Mouse (Mus musculus) inflammation-experienced regulatory T-cells, adult 6 months (primary cell): Measurements from ENCODE around the gene Klk1b24. TPM values are rescaled to one million over a fixed set of nuclear protein-coding genes. Genes with fewer than 3 reads are reported as not detected.
"Not testable (repeated sequence)": the region's sequence is repeated elsewhere in the genome, so short reads cannot be mapped to it uniquely, and the experiment has no call there.

Experiments
- ATAC-seq: one replicate; pipeline ENCODE4 v1.8.0; 2017
- polyA plus RNA-seq, 3 experiments: library from polyadenylated mRNA; unstranded; fragments of 100-300 nt; shearing (Covaris generic); gene quantifications; one replicate each; pipeline ENCODE4 v1.2.1; 2017

The Klk1b24 gene
- polyA plus RNA-seq = not detected

DNA sequence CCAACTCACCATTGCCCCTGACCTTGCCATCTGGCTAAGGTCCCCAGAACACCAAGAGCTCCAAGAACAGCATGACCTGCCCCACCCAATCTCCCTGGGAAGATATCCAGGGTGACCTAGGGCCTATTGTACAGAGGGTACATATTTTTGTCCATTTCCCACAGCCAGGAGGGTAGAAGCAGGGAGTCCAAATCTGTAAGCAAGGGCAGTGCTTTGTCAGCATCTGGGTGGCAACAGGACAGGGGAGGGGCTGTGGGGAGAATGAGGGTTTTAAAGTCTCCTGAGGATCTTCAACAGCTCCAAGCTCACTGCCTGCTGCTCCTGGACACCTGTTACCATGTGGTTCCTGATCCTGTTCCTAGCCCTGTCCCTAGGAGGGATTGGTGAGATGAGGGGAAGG, at the start of gene Klk1b24:
Klk1b24 (plus strand) TSS at position 301 of the 400 bp plus-strand sequence.
- not testable (repeated sequence) for ATAC-seq

DNA sequence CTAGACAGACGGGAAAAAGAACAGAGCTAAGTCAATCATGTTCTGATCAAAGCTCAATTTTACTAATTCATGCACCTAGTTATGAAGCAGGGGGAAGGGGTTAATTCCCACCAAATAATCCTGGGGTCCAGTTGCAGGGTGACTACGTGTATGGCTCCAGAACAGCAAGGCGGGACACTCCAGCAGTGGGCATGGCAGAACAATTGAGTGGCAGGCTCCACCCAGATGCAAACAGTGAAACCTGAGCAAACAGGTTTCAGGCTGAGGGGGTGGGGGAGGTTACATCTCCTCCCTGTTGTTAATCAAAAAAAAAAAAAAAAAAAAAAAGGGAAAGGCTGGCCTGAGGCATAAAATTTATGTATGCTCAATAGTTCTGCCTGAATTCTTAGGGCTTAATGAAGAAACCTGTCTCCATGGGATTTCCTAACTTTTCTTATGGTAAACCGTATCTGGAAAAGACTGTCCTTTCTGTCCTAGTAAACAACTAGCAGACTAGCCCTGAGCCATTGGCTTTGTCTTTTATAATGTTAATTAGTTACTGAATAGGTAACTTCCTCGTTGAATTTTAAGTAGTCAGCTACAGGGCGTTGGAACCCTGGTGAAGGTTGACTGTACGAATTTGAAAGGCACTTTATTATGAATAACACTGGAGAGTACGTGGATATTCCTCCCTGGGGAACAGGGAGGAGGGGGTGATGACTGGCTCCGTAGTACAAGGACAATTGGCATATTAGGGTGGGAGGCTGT, 8.6 kb upstream of the Klk1b24 start:
- no peak for ATAC-seq

DNA sequence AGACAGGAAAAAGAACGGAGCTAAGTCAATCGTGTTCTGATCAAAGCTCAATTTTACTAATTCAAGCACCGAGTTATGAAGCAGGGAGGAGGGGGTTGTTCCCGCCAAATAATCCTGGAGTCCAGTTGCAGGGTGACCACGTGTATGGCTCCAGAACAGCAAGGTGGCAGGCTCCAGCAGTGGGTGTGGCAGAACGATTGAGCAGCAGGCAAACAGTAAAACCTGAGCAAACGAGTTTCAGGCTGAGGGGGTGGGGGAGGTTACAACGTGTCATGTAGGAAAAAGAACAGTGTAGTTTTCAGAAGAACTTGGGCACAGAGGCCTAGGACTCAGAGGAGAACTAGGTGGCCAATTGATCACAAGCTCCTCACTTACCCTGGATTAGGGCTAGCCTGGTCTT, 1.5 kb upstream of the Klk1b24 start:
- ATAC-seq = not testable (repeated sequence)

DNA sequence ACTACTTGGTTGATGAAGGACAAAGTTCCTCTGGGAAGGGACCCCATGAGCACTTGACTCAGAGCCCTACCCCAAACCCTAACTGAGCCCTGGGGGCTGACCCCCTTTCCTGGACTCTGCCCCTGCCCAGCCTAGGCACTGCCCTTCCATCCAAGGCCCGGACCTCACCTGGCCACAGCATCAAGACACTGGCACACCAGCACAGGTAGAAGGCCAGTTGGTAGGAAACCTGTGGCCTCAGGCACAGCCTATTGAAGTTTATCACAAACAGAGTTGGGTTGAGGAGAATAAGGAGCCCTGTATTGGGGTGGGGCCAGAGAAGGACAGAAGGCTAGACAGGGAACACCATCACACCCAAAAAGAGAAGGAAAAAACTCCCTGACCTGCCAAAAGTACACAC, 5.4 kb downstream of the Klk1b24 start:
- not testable (repeated sequence) for ATAC-seq

DNA sequence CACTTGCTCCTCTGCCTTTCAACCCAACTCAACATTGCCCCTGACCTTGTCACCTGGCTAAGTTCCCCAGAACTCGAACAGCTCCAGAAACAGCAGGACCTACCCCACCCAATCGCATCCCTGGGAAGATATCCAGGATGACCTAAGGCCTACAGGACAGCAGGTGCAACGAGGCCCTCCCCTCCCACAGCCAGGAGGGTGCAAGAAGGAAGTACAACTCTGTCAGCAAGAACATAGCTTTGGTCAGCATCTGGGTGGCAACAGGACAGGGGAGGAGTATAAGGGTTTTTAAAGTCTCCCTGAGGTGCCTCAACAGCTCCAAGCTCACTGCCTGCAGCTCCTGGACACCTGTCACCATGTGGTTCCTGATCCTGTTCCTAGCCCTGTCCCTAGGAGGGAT, 9.9 kb downstream of the Klk1b24 start, which contains the start of gene Klk1b3:
Klk1b3 (plus strand) TSS at position 301 of the 400 bp plus-strand sequence.
- no peak for ATAC-seq

DNA sequence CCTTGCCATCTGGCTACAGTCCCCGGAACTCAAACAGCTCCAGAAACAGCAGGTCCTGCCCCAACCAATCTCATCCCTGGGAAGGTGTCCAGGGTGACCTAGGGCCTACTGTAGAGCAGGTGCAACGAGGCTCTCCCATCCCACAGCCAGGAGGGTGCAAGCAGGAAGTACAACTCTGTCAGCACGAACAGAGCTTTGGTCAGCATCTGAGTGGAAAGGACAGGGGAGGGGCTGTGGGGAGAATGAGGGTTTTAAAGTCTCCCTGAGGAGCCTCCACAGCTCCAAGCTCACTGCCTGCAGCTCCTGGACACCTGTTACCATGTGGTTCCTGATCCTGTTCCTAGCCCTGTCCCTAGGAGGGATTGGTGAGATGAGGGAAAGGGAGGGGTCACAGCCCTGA, 19.1 kb downstream of the Klk1b24 start, which contains the start of gene Klk1b4:
Klk1b4 (plus strand) TSS at position 301 of the 400 bp plus-strand sequence.
- not testable (repeated sequence) for ATAC-seq

DNA sequence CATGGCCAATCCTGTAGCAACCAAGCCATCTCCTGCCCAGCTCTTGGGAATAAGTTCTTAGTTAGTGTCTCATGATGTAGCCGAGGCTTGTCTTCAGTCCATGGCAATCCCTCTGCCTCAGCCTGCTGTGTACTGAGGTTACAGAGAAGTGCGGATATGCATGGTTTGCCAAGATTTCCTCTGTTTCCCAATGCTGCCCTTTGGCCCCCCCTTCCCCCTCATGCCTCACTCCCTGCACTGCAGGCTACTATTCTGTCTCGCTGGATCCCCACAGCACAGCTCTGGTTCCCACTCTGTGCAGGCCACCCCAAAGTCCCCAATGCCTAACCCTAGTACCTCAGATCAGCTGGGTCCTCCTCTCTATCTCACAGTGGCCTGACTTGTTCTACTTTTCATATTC, 20.3 kb downstream of the Klk1b24 start:
- ATAC-seq = no peak

DNA sequence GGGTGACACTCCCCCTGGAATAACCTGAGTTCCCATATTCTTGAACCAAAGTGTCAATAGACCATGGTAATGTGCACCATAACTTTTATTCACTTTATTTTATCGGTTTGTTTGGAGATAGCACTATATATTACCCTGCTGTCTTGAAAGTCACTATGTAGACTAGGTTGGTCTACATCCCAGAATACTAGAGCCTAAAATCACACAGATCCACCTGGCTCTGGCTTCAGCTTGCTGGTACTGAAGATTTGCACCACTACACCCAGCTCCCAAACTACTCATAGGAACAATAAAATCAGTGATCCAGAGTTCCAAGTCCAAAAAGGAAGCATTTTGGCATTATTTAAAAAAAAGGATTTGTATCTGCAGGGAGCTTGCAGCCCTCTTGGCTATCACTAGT, 27.6 kb downstream of the Klk1b24 start, which contains the start of gene Klk1b5:
Klk1b5 (plus strand) TSS at position 301 of the 400 bp plus-strand sequence.
- ATAC-seq = no peak

DNA sequence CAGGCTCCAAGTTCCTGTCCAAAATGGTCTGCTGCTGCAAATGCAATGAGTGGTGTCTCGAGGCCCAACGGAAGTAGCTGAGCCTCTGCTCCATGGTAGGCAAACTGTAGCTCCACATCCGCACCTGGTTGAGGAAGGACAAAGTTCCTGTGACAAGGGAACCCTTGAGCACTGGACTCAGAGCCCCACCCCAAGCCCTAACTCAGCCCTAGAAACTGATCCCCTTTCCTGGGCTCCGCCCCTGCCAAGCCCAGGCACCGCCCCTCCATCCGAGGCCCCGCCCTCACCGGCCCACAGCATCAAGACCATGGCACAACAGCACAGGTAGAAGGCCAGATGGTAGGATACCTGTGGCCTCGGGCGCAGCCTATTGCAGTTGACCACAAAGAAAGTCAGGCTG, 33.6 kb downstream of the Klk1b24 start:
- ATAC-seq = not testable (repeated sequence)

DNA sequence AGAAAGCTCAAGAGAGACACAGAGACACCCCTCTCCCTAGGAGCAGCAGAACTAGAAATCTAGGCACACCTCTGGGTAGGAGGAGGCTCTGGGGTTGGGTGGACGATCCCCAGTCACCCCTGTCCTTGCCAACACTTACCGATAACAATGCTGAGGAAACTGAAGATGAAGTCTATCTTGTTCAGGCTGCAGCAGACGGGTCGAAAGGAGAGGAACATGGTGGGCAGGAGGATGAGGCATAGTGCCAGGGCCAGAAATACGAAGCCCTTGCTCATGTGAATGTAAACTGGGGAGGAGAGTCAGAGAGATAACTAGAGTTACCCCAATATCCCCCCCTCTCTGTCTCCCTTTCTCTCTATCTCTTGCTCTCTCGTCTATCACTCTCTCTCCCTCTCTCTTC, 34.3 kb downstream of the Klk1b24 start:
- ATAC-seq = not testable (repeated sequence)

DNA sequence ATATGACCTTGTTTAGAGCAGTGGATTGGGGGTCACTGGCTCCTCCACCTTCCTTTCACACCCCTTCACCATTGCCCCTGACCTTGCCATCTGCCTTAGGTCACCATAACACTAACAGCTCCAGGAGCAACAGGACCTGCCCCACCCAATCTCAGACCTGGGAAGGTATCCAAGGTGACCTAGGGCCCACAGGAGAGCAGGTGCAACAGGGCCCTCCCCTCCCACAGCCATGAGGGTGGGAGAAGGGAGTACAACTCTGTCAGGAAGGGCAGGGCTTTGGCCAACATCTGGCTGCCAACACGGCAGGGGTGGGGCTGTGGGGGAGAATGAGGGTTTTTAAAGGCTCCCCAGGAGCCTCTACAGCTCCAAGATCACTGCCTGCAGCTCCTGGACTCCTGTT, 37.0 kb downstream of the Klk1b24 start, which contains the start of gene Klk1:
Klk1 (plus strand) TSS at position 285 of the 400 bp plus-strand sequence.
- no peak for ATAC-seq

DNA sequence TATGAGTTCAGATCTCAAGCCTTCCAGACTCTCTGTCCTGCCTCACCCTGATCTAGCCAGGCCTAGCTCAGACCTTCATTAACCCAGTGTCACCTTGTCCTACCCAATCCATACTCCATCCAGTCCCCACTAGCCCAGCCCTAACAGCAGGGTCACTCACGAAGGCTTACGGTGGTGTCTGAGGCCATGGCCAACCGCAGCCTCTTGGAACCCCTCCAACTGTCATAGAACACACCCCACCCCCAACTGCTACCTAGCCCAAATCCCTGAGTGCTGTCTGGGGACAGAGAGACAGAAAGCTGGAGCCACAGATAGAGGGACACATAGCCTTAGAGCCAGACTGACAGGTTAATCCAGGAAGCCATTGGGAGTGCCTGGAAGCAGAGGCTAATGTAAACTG, 47.9 kb downstream of the Klk1b24 start, which contains the start of gene Gm36864:
Gm36864 (plus strand) TSS at position 269 of the 400 bp plus-strand sequence.
- no peak for ATAC-seq

DNA sequence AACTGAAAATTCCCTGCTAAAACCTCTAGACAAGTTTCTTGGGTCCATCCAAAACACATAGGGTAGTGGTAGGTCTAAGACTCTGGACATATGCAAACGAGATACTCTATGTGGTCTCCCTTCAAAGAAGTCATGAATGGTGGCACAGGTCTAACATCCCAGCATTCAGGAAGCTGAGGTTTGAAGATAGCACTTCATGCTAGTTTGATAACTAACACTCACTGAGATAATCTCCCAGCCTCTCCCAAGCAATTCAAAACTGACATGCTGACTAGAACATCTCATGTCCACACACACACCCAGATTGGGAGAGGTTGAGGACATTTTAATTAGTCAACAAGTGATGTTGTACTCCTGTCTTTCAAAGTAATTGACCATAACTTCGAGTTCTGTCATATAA, 51.9 kb downstream of the Klk1b24 start:
- ATAC-seq = no peak

DNA sequence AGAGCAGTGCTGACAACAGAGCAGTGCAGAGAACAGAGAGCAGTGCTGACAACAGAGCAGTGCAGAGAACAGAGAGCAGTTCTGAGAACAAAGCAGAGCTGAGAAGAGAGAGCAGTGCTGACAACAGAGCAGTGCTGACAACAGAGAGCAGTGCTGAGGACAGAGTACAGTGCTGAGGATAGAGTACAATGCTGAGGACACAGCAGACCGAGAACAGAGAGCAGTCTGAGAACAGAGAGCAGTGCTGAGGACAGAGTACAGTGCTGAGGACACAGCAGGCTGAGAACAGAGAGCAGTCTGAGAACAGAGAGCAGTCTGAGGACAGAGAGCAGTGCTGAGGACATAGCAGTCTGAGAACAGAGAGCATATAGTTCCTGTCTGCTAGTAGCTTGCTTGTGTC, 52.7 kb downstream of the Klk1b24 start:
- ATAC-seq = no peak

DNA sequence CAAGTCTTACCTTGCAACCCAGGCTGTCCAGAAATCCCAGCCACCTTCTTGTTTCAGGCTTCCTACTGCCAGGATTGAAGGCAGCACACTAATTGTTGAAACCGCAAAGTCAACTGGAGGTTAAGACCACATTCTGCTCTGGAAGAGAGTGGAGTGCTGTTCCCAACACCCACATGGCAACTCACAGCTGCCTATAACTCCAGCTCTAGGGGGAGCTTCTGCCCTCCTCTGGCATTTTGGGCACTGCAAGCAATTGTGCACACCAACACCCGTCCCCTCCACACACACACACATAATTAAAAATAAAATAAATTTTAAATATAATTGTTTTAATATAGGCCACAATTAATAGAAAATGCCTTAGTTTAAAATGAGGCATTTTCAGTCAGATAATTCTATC, 53.1 kb downstream of the Klk1b24 start:
- ATAC-seq = no peak

Other genes with a start within 250 kb of the Klk1b24 start
- not detected for gene Klk1b8, start 237.6 kb upstream of the Klk1b24 start, polyA plus RNA-seq
- gene Klk1b1, start 221.5 kb upstream of the Klk1b24 start, polyA plus RNA-seq = not detected
- gene Klk1b9, start 212.2 kb upstream of the Klk1b24 start, polyA plus RNA-seq = 1 to 10 TPM in 2 of 3 experiments, not detected in 1; 1.5 to 2.8 TPM
- not detected for gene Klk1b11, start 192.4 kb upstream of the Klk1b24 start, polyA plus RNA-seq
- gene Klk1b26, start 176.1 kb upstream of the Klk1b24 start, polyA plus RNA-seq = not detected
- gene Klk1b27, start 135.9 kb upstream of the Klk1b24 start, polyA plus RNA-seq = 1 to 10 TPM; 3.3 to 6.3 (median 4.1) TPM
- not detected for gene Klk1b21, start 85.9 kb upstream of the Klk1b24 start, polyA plus RNA-seq
- gene Klk1b22, start 75.6 kb upstream of the Klk1b24 start, polyA plus RNA-seq = not detected
- gene Klk1b16, start 51.5 kb upstream of the Klk1b24 start, polyA plus RNA-seq = not detected
- not detected for gene Klk1b3, start 10.0 kb downstream of the Klk1b24 start, polyA plus RNA-seq
- gene Klk1b4, start 19.2 kb downstream of the Klk1b24 start, polyA plus RNA-seq = not detected
- gene Klk1b5, start 27.7 kb downstream of the Klk1b24 start, polyA plus RNA-seq = not detected
- gene Klk1, start 37.1 kb downstream of the Klk1b24 start, polyA plus RNA-seq = under 1 TPM in 1 of 3 experiments, not detected in 2; 0.44 TPM
- under 1 TPM in 1 of 3 experiments, not detected in 2; 0.38 TPM for gene Gm36864, start 47.9 kb downstream of the Klk1b24 start, polyA plus RNA-seq
- 1 to 10 TPM; 1.3 to 2.5 (median 1.6) TPM for gene 1700028J19Rik, start 58.5 kb downstream of the Klk1b24 start, polyA plus RNA-seq
- 100 to 1,000 TPM in 1 of 3 experiments, 10 to 100 TPM in 2; 47.7 to 133 (median 97.4) TPM for gene 2410002F23Rik, start 58.5 kb downstream of the Klk1b24 start, polyA plus RNA-seq
- gene Acp4, start 69.1 kb downstream of the Klk1b24 start, polyA plus RNA-seq = not detected
- gene Gm15517, start 73.2 kb downstream of the Klk1b24 start, polyA plus RNA-seq = not detected
- under 1 TPM; 0.28 to 0.62 (median 0.34) TPM for gene Clec11a, start 118.7 kb downstream of the Klk1b24 start, polyA plus RNA-seq
- gene Shank1, start 122.0 kb downstream of the Klk1b24 start, polyA plus RNA-seq = under 1 TPM; 0.15 to 0.62 (median 0.20) TPM
- not detected for gene Syt3, start 195.9 kb downstream of the Klk1b24 start, polyA plus RNA-seq
- not detected for gene 1700008O03Rik, start 197.6 kb downstream of the Klk1b24 start, polyA plus RNA-seq
- not detected for gene Lrrc4b, start 240.8 kb downstream of the Klk1b24 start, polyA plus RNA-seq